Comparison of ENCODE assay signal across 8 mouse cellular contexts in genomic region chr10:44528291-44529082, GRCm38 (mm10). TPM values are rescaled to one million over a fixed set of nuclear protein-coding genes. Genes with fewer than 3 reads are reported as not detected.
DNase-seq lines count a peak whose midpoint lies in the region; ATAC-seq and TF ChIP-seq lines count a peak whose summit lies in the region.

TSS of gene Prdm1 (minus strand) at chr10:44528501.

- 0 out of 2 replicates have a peak, but pooled peaks cover 6% of the 10 kb centered on the region for H3K4me1 ChIP-seq in heart, embryonic 11.5 days (ENCODE audit: control insufficient read depth, insufficient read depth, low read length)
- H3K4me1 ChIP-seq in forebrain, postnatal 0 days (ENCODE audit: insufficient read depth) = 0 out of 2 replicates have a peak, but pooled peaks cover 5% of the 10 kb centered on the region
- peaks cover 24% of the 10 kb centered on the region for H3K4me1 ChIP-seq in limb, embryonic 15.5 days

- DNase-seq in heart, postnatal 25 days (ENCODE audit: low spot score) = no peak
- DNase-seq in ES-CJ7 (ENCODE audit: low read depth, low spot score) = peak; percentile 62
- peak; percentile 41 for DNase-seq in forebrain, postnatal 0 days
- peak; percentile 35 for DNase-seq in splenic B cell, adult 2 months (ENCODE audit: low read depth, low spot score)
- no peak for DNase-seq in adrenal gland, postnatal 36 days
- DNase-seq in gastrocnemius, adult 8-10 months (ENCODE audit: low spot score in 2 of 2) = no peak

- peak within 1 kb of the TSS; percentile 82 for H3K4me2 ChIP-seq in heart, embryonic 11.5 days
- H3K4me2 ChIP-seq in forebrain, postnatal 0 days (ENCODE audit: low read depth) = peak within 1 kb of the TSS; percentile 74
- H3K4me2 ChIP-seq in limb, embryonic 15.5 days = peak within 1 kb of the TSS; percentile 68

- intact Hi-C loops in heart, postnatal 25 days (cut with DNase I) = loop anchor here (2.0 kb wide), 1 partner anchor 70 kb away; no protein-coding TSS in a partner anchor

- H3K9me3 ChIP-seq in heart, embryonic 11.5 days (replicated peaks; ENCODE audit: control insufficient read depth, low read length) = no peaks in the 10 kb centered on the region
- H3K9me3 ChIP-seq in forebrain, postnatal 0 days (ENCODE audit: low read length) = no peaks in the 10 kb centered on the region
- no peaks in the 10 kb centered on the region for H3K9me3 ChIP-seq in limb, embryonic 15.5 days

- H3K4me3 ChIP-seq in heart, embryonic 11.5 days (ENCODE audit: low read depth, low read length) = peak within 1 kb of the TSS; percentile 63
- H3K4me3 ChIP-seq in forebrain, postnatal 0 days (ENCODE audit: low read depth, low read length) = peak within 1 kb of the TSS; percentile 46
- H3K4me3 ChIP-seq in limb, embryonic 15.5 days = peak within 1 kb of the TSS; percentile 56

- H3K27me3 ChIP-seq in heart, embryonic 11.5 days (ENCODE audit: control insufficient read depth, insufficient read depth, low read length) = peaks cover 41% of the 10 kb centered on the region
- H3K27me3 ChIP-seq in forebrain, postnatal 0 days (ENCODE audit: insufficient read depth, low read length) = peaks cover 66% of the 10 kb centered on the region
- peaks cover 46% of the 10 kb centered on the region for H3K27me3 ChIP-seq in limb, embryonic 15.5 days
- no peaks in the 10 kb centered on the region for H3K27me3 ChIP-seq in splenic B cell, adult 2 months (ENCODE audit: control insufficient read depth, insufficient read depth, low read length, poor library complexity, severe bottlenecking)

- no peaks in the 10 kb centered on the region for H3K36me3 ChIP-seq in heart, embryonic 11.5 days (ENCODE audit: control insufficient read depth, insufficient read depth, low read length)
- no peaks in the 10 kb centered on the region for H3K36me3 ChIP-seq in forebrain, postnatal 0 days (ENCODE audit: insufficient read depth)
- no peaks in the 10 kb centered on the region for H3K36me3 ChIP-seq in limb, embryonic 15.5 days
- no peaks in the 10 kb centered on the region for H3K36me3 ChIP-seq in splenic B cell, adult 2 months (ENCODE audit: control insufficient read depth, insufficient read depth, low read length, poor library complexity, severe bottlenecking)

- H3K9ac ChIP-seq in heart, embryonic 11.5 days (ENCODE audit: low read depth, low read length) = peak within 1 kb of the TSS; percentile 70; the same call in 1 of the 2 replicates
- 0 out of 2 replicates have a peak within 1 kb of the TSS, but pooled peaks have one; percentile 31 for H3K9ac ChIP-seq in forebrain, postnatal 0 days
- no peak within 1 kb of the TSS for H3K9ac ChIP-seq in limb, embryonic 15.5 days

- ATAC-seq in heart, embryonic 11.5 days (replicated peaks; ENCODE audit: insufficient number of reproducible peaks, low FRiP score, low TSS enrichment) = no peak
- ATAC-seq in forebrain, postnatal 0 days = no peak
- no peak for ATAC-seq in limb, embryonic 15.5 days (ENCODE audit: insufficient number of reproducible peaks, low FRiP score, low TSS enrichment, low read depth)

- 4% methylated on average over 25 of the region's 25 CpGs for WGBS in heart, embryonic 11.5 days (ENCODE audit: insufficient replicate concordance)
- 4% methylated on average over 25 of the region's 25 CpGs for WGBS in forebrain, postnatal 0 days
- WGBS in limb, embryonic 15.5 days = 9% methylated on average over 25 of the region's 25 CpGs

- no peak for TF ChIP-seq CTCF in forebrain, postnatal 0 days (IDR thresholded peaks at IDR 0.05; ENCODE audit: low read depth)

- H3K27ac ChIP-seq in heart, embryonic 11.5 days (ENCODE audit: low read depth, low read length) = no peak within 1 kb of the TSS
- H3K27ac ChIP-seq in forebrain, postnatal 0 days (ENCODE audit: low read depth, low read length) = no peak within 1 kb of the TSS
- H3K27ac ChIP-seq in limb, embryonic 15.5 days = no peak within 1 kb of the TSS

RNA-seq across cellular contexts. Expression of gene Prdm1, which starts in this region (rescaled TPM):
- polyA plus RNA-seq in heart, embryonic 11.5 days (2014; fragmentation: Nextera tagmentation; extraction: Ambion mirVana) = 0.08 and 0.36 TPM in 2 replicates
- 1 to 10 TPM; 1.8 to 2.9 TPM for total RNA-seq in heart, postnatal 25 days (2021)
- total RNA-seq in forebrain, postnatal 0 days (2014; rRNA removed) = 0.71 and 1.0 TPM in 2 replicates
- polyA plus RNA-seq in forebrain, postnatal 0 days (2015; fragmentation: Nextera tagmentation; extraction: Ambion mirVana) = 0.23 and 0.25 TPM in 2 replicates
- 7.1 and 8.2 TPM in 2 replicates for polyA plus RNA-seq in limb, embryonic 15.5 days (2015; fragmentation: Nextera tagmentation; extraction: Ambion mirVana)
- total RNA-seq in adrenal gland, postnatal 36 days (2021) = 1 to 10 TPM; 1.1 to 5.2 TPM
- under 1 TPM; 0.31 to 0.73 (median 0.40) TPM for total RNA-seq in gastrocnemius, adult 8-10 months (2022)

Comparison
In these comparisons a context has a peak if more than half of its experiments do, and no peak if none do; other contexts are left out.
1. DNase-seq: peak in ES-CJ7 (single experiment), forebrain, postnatal 0 days (single experiment) and splenic B cell, adult 2 months (single experiment); none in heart, postnatal 25 days (single experiment), adrenal gland, postnatal 36 days (0 of 2) and gastrocnemius, adult 8-10 months (0 of 2).
2. Peak in every context shown above with its lines, with median percentiles within 50 percentile points of each other: H3K4me2 ChIP-seq and H3K4me3 ChIP-seq.